Mouse (Mus musculus): Measurements from ENCODE around the gene Tigar. TPM values are rescaled to one million over a fixed set of nuclear protein-coding genes. Genes with fewer than 3 reads are reported as not detected.

Gene Tigar
- polyA plus RNA-seq, 1 experiment from 2014 or later: 3.2 TPM

GRCm38 (mm10) chr6:127133433-127134245 is 24.3 kb upstream of the Tigar start:
- no peak overlapping the region for H3K27ac ChIP-seq
- H3K9me3 ChIP-seq: no peaks in the 10 kb centered on the region
- no peak overlapping the region for H3K9ac ChIP-seq
- no peaks in the 10 kb centered on the region for H3K4me1 ChIP-seq
- no peak overlapping the region for H3K4me3 ChIP-seq
- 59% methylated on average over 16 of the region's 16 CpGs for WGBS
- H3K4me2 ChIP-seq: no peak overlapping the region
- no peak for ATAC-seq (ENCODE audit: borderline replicate concordance, extremely low read depth, low FRiP score, low TSS enrichment)
- H3K36me3 ChIP-seq: peaks cover 76% of the 10 kb centered on the region
- no peaks in the 10 kb centered on the region for H3K27me3 ChIP-seq

GRCm38 (mm10) chr6:127132719-127133118 is 23.4 kb upstream of the Tigar start:
- no peak overlapping the region for H3K9ac ChIP-seq
- H3K4me1 ChIP-seq: no peaks in the 10 kb centered on the region
- H3K9me3 ChIP-seq: no peaks in the 10 kb centered on the region
- no peak overlapping the region for H3K4me2 ChIP-seq
- H3K27ac ChIP-seq: no peak overlapping the region
- peaks cover 73% of the 10 kb centered on the region for H3K36me3 ChIP-seq
- no peak overlapping the region for H3K4me3 ChIP-seq
- no peaks in the 10 kb centered on the region for H3K27me3 ChIP-seq
- WGBS: 51% methylated on average over 3 of the region's 3 CpGs
- ATAC-seq (ENCODE audit: borderline replicate concordance, extremely low read depth, low FRiP score, low TSS enrichment): no peak

GRCm38 (mm10) chr6:127131946-127132345 is 22.6 kb upstream of the Tigar start:
- ATAC-seq (ENCODE audit: borderline replicate concordance, extremely low read depth, low FRiP score, low TSS enrichment): no peak
- no peaks in the 10 kb centered on the region for H3K9me3 ChIP-seq
- no peak overlapping the region for H3K9ac ChIP-seq
- no peak overlapping the region for H3K4me3 ChIP-seq
- 66% methylated on average over 3 of the region's 3 CpGs for WGBS
- no peaks in the 10 kb centered on the region for H3K27me3 ChIP-seq
- H3K27ac ChIP-seq: no peak overlapping the region
- no peak overlapping the region for H3K4me2 ChIP-seq
- H3K4me1 ChIP-seq: no peaks in the 10 kb centered on the region
- peaks cover 69% of the 10 kb centered on the region for H3K36me3 ChIP-seq

DNA sequence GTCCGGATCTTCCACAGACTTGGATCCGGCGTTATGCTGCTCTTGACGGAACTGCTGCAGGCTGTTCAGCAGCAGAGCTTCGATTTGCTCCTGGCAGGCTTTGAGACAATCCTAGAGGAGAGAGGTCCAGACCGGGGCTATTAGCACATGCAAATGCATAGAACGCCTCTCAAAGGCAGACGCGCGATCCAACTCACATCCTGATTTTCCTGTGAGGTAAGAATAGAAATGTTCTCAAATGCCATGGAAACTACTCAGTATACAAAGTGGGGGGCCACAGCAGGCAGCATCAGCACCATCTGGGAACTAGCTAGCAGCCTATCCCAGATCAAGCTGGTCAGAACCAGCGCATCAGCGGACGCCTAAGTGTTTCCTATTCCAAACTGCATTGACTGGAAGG is 21.0 kb upstream of the Tigar start:
- Histone ChIP-seq H3K4me1 (no peaks in the 10 kb centered on the region), H3K27ac (no peak overlapping the region), H3K4me3 (no peak overlapping the region), H3K27me3 (no peaks in the 10 kb centered on the region), H3K9ac (no peak overlapping the region), H3K36me3 (peaks cover 59% of the 10 kb centered on the region), H3K4me2 (no peak overlapping the region), H3K9me3 (no peaks in the 10 kb centered on the region)
- no peak for ATAC-seq (ENCODE audit: borderline replicate concordance, extremely low read depth, low FRiP score, low TSS enrichment)
- 80% methylated on average over 13 of the region's 13 CpGs for WGBS

DNA sequence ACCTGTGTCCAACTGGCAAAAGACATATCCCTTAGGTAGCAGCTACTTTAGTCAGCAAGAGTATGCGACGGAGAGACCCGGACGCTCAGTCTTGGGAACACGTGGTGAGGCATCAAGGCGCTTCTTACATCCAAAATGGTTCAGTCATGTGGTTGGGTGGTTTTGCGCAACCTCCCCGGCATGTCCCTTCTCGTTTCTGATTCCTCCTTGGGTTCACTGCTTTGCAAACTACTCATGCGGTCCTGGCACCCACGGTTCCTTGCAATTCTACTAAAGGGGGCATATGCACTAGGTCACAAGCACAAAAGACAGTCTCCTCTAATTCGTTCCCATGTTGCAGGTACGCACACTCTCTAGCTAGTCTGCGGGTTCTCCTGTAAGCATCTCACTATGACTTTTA is 20.3 kb upstream of the Tigar start:
- no peaks in the 10 kb centered on the region for H3K9me3 ChIP-seq
- 89% methylated on average over 14 of the region's 14 CpGs for WGBS
- no peak overlapping the region for H3K27ac ChIP-seq
- no peak for ATAC-seq (ENCODE audit: borderline replicate concordance, extremely low read depth, low FRiP score, low TSS enrichment)
- H3K4me2 ChIP-seq: no peak overlapping the region
- H3K36me3 ChIP-seq: peaks cover 53% of the 10 kb centered on the region
- no peaks in the 10 kb centered on the region for H3K27me3 ChIP-seq
- no peak overlapping the region for H3K4me3 ChIP-seq
- no peaks in the 10 kb centered on the region for H3K4me1 ChIP-seq
- H3K9ac ChIP-seq: no peak overlapping the region

DNA sequence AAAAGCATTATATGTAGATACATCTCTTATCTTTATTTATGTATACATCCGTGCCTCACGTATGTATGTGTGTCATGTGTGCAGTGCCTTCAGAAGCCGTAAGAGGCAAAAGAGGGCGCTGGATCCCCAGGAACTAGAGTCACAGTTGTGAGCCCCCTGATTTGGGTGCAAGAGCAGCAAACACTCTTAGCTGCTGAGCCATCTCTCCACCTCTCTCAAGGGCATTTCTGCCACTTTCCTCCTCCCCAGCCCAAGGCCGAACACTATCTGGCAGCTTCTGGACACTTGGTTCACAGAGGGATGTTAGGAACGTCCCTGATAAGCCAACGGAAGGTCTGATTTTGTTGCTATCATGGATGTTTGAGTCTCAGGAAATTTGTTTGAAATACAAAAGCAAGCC is 14.1 kb upstream of the Tigar start:
- peaks cover 10% of the 10 kb centered on the region for H3K36me3 ChIP-seq
- H3K9ac ChIP-seq: no peak overlapping the region
- no peak overlapping the region for H3K4me3 ChIP-seq
- ATAC-seq (ENCODE audit: borderline replicate concordance, extremely low read depth, low FRiP score, low TSS enrichment): no peak
- H3K4me2 ChIP-seq: no peak overlapping the region
- H3K4me1 ChIP-seq: no peaks in the 10 kb centered on the region
- H3K9me3 ChIP-seq: no peaks in the 10 kb centered on the region
- no peak overlapping the region for H3K27ac ChIP-seq
- no peaks in the 10 kb centered on the region for H3K27me3 ChIP-seq
- WGBS: 78% methylated on average over 7 of the region's 7 CpGs

- no peak overlapping the region for H3K9ac ChIP-seq
- H3K4me3 ChIP-seq: no peak overlapping the region
- ATAC-seq (ENCODE audit: borderline replicate concordance, extremely low read depth, low FRiP score, low TSS enrichment): no peak
- no peaks in the 10 kb centered on the region for H3K4me1 ChIP-seq
- peaks cover 7% of the 10 kb centered on the region for H3K36me3 ChIP-seq
- H3K27ac ChIP-seq: no peak overlapping the region
- 80% methylated on average over 5 of the region's 5 CpGs for WGBS
- H3K27me3 ChIP-seq: no peaks in the 10 kb centered on the region
- H3K9me3 ChIP-seq: no peaks in the 10 kb centered on the region
- H3K4me2 ChIP-seq: no peak overlapping the region
These were observed 13.6 kb upstream of the Tigar start for GRCm38 (mm10) chr6:127122996-127123395.

GRCm38 (mm10) chr6:127122221-127122806 is 13.0 kb upstream of the Tigar start:
- no peak overlapping the region for H3K4me3 ChIP-seq
- no peaks in the 10 kb centered on the region for H3K27me3 ChIP-seq
- H3K9me3 ChIP-seq: no peaks in the 10 kb centered on the region
- H3K9ac ChIP-seq: no peak overlapping the region
- no peaks in the 10 kb centered on the region for H3K36me3 ChIP-seq
- no peak overlapping the region for H3K4me2 ChIP-seq
- no peak overlapping the region for H3K27ac ChIP-seq
- H3K4me1 ChIP-seq: no peaks in the 10 kb centered on the region
- 65% methylated on average over 4 of the region's 4 CpGs for WGBS
- no peak for ATAC-seq (ENCODE audit: borderline replicate concordance, extremely low read depth, low FRiP score, low TSS enrichment)

DNA sequence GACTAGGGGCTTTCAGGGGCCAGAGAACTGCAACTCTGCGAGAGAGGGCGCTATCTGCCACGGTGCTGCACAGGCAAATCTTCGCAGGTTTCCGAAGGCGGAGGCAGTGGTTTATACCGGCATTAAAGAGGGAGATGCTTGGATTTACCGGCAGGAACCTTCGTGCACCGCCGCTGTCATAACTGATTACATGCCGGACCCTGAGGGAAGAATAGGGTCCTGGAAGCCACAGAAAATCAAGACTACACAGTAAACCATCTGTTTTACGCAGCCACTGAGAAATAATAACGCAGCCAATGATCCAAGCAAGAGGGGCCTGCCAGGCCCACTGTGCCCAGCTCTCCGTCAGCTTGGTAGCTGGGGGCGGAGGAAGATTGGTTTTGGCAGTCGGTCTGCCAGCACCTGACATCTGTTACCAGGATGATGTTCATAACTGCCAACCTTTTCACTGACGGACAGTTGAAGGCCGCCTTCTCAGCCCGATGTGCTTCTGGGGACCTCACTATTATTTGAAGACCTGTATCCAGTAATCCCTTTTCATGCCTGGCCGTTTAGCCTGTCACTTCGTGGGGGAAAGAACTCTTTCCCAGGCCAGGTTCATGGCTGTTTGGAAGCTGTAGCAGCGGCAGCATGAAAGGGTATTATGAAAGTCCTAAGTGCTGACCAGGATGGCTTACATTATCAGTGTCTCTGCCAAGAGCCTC is 5.5 kb upstream of the Tigar start:
- Histone ChIP-seq H3K9me3 (no peaks in the 10 kb centered on the region), H3K27me3 (no peaks in the 10 kb centered on the region), H3K4me2 (no peak overlapping the region), H3K36me3 (no peaks in the 10 kb centered on the region), H3K4me1 (no peaks in the 10 kb centered on the region), H3K27ac (no peak overlapping the region), H3K4me3 (no peak overlapping the region), H3K9ac (no peak overlapping the region)
- 68% methylated on average over 23 of the region's 23 CpGs for WGBS
- ATAC-seq (ENCODE audit: borderline replicate concordance, extremely low read depth, low FRiP score, low TSS enrichment): no peak

GRCm38 (mm10) chr6:127108368-127109060 is 843 bp downstream of the Tigar start:
- H3K4me1 ChIP-seq: peaks cover 12% of the 10 kb centered on the region; the same call in 1 of the 2 replicates
- no peaks in the 10 kb centered on the region for H3K9me3 ChIP-seq
- H3K4me2 ChIP-seq: peak overlapping the region; percentile 78
- H3K9ac ChIP-seq: peak overlapping the region; percentile 41
- H3K4me3 ChIP-seq: peak overlapping the region; percentile 51
- H3K36me3 ChIP-seq: no peaks in the 10 kb centered on the region
- WGBS: 18% methylated on average over 20 of the region's 20 CpGs
- no peaks in the 10 kb centered on the region for H3K27me3 ChIP-seq
- ATAC-seq (ENCODE audit: borderline replicate concordance, extremely low read depth, low FRiP score, low TSS enrichment): no peak
- H3K27ac ChIP-seq: no peak overlapping the region

DNA sequence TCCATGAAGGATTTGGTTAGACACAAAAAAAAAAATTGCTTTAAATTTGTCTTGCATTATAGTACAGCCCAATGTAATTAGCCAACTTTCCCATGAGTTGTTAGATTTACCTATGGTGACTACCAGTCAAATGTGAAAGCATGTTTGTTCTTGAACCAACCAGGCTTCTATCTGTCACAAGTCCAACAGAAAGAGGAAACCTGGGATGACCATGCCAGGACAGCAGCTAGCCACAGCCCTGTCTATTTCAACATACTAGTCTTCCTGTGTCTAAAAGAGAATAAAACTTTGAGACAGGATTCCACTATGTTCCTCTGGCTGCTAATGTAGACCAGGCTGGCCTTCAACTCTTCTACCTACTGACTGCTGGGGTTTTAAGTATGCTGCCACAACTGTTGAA is 1.9 kb downstream of the Tigar start:
- Histone ChIP-seq H3K9ac (no peak overlapping the region), H3K4me2 (no peak overlapping the region)

More for the DNA sequence above, 1.9 kb downstream of the Tigar start:
- no peaks in the 10 kb centered on the region for H3K36me3 ChIP-seq
- peaks cover 12% of the 10 kb centered on the region; the same call in 1 of the 2 replicates for H3K4me1 ChIP-seq
- no peaks in the 10 kb centered on the region for H3K27me3 ChIP-seq
- no peak overlapping the region for H3K27ac ChIP-seq
- ATAC-seq (ENCODE audit: borderline replicate concordance, extremely low read depth, low FRiP score, low TSS enrichment): no peak
- no peaks in the 10 kb centered on the region for H3K9me3 ChIP-seq
- no peak overlapping the region for H3K4me3 ChIP-seq

Measured in lung, embryonic 15.5 days (tissue).